Mouse (Mus musculus) CH12.LX (cell line): Measurements from ENCODE around the gene Irak3.

ENCODE experiments used
- BHLHE40 ChIP-seq: IDR thresholded peaks from 2 replicates; pipeline ENCODE4 v1.6.1; 2011; ENCODE audit warnings: mild to moderate bottlenecking, low read depth, low read length, improper control_type of control experiment
- CHD1 ChIP-seq: IDR thresholded peaks from 2 replicates; pipeline ENCODE4 v1.6.1; 2012; ENCODE audit warnings: low read depth, low read length, improper control_type of control experiment, inconsistent platforms
- CTCF ChIP-seq, 2 experiments: IDR thresholded peaks in 1 of 2; conservative IDR thresholded peaks in 1 of 2; 2 replicates each; pipeline ENCODE4 v1.5.1; 2011 to 2012; ENCODE audit warnings: low read depth in 2 of 2, low read length in 2 of 2, improper control_type of control experiment in 1 of 2, inconsistent platforms in 1 of 2, mild to moderate bottlenecking in 1 of 2, moderate library complexity in 1 of 2
- E2F4 ChIP-seq: IDR thresholded peaks from 2 replicates; pipeline ENCODE4 v1.6.1; 2011; ENCODE audit warnings: low read depth, low read length, improper control_type of control experiment; ENCODE audit not compliant: insufficient replicate concordance
- EP300 ChIP-seq: IDR thresholded peaks from 2 replicates; pipeline ENCODE4 v1.6.1; 2011; ENCODE audit warnings: low read length, improper control_type of control experiment
- ETS1 ChIP-seq: conservative IDR thresholded peaks from 2 replicates; pipeline ENCODE4 v1.6.1; 2012; ENCODE audit warnings: low read depth, mild to moderate bottlenecking, inconsistent platforms, low read length, improper control_type of control experiment, moderate library complexity
- GABPA ChIP-seq: IDR thresholded peaks from 2 replicates; pipeline ENCODE4 v1.6.1; 2012; ENCODE audit warnings: low read depth, low read length, improper control_type of control experiment, inconsistent platforms; ENCODE audit not compliant: insufficient replicate concordance
- JUN ChIP-seq: IDR thresholded peaks from 2 replicates; pipeline ENCODE4 v1.6.1; 2011; ENCODE audit warnings: low read depth, mild to moderate bottlenecking, low read length, improper control_type of control experiment, moderate library complexity; ENCODE audit not compliant: insufficient read depth
- MAFK ChIP-seq: IDR thresholded peaks from 2 replicates; pipeline ENCODE4 v1.6.1; 2011; ENCODE audit warnings: low read length, improper control_type of control experiment; ENCODE audit not compliant: insufficient replicate concordance
- POLR2A ChIP-seq: IDR thresholded peaks from 2 replicates; pipeline ENCODE4 v1.6.1; 2011; ENCODE audit warnings: low read depth, mild to moderate bottlenecking, improper control_type of control experiment, low read length
- USF2 ChIP-seq: conservative IDR thresholded peaks from 2 replicates; pipeline ENCODE4 v1.6.1; 2011; ENCODE audit warnings: low read depth, low read length, improper control_type of control experiment
- ZC3H11A ChIP-seq: IDR thresholded peaks from 2 replicates; pipeline ENCODE4 v1.6.1; 2012; ENCODE audit warnings: low read depth, mild to moderate bottlenecking, inconsistent platforms, low read length, improper control_type of control experiment
- ZMIZ1 ChIP-seq: IDR thresholded peaks from 2 replicates; pipeline ENCODE4 v1.6.1; 2012; ENCODE audit warnings: low read depth, mild to moderate bottlenecking, inconsistent platforms, low read length, improper control_type of control experiment

GRCm38 (mm10) chr10:120095136-120095535, 106.8 kb downstream of the Irak3 start:
- TF ChIP-seq CTCF (conservative IDR thresholded peaks at IDR 0.05 in 1 of 2, IDR thresholded peaks at IDR 0.05 in 1 of 2; ENCODE audit: low read depth in 2 of 2, low read length in 2 of 2) (no peak), EP300 (no peak), MAFK (no peak), CHD1 (no peak), ETS1 (no peak), USF2 (no peak), POLR2A (no peak), ZC3H11A (no peak), ZMIZ1 (no peak), JUN (no peak), BHLHE40 (no peak), E2F4 (no peak), GABPA (no peak)
